Comparison of ENCODE assay signal across 11 mouse cellular contexts in genomic region chr5:66528567-66528966, GRCm38 (mm10).
DNase-seq lines count a peak whose midpoint lies in the region; ATAC-seq and TF ChIP-seq lines count a peak whose summit lies in the region.
"Had no signal": no experiment of that assay in that cellular context is flagged by ENCODE, and none has a peak within 500 bp of the region (broad histone marks: within the 10 kb centered on the region; RNA-seq: fewer than 3 reads in every experiment).

No protein-coding gene starts in this region.

- peaks cover 18% of the 10 kb centered on the region for H3K4me1 ChIP-seq in heart, embryonic 16.5 days (ENCODE audit: control insufficient read depth, insufficient read depth, low read length)
- peaks cover 17% of the 10 kb centered on the region for H3K4me1 ChIP-seq in neural tube, embryonic 11.5 days (ENCODE audit: control insufficient read depth, insufficient read depth, low read length)
- H3K4me1 ChIP-seq in embryonic fibroblast, embryonic 13.5 days (ENCODE audit: control insufficient read depth, insufficient read depth, low read length), result peaks cover 35% of the 10 kb centered on the region

- H3K9ac ChIP-seq in heart, embryonic 16.5 days (ENCODE audit: low read length), result no peak overlapping the region
- H3K9ac ChIP-seq in neural tube, embryonic 11.5 days (ENCODE audit: low read length), result no peak overlapping the region

- no peak overlapping the region for H3K4me3 ChIP-seq in heart, embryonic 16.5 days (ENCODE audit: low read length)
- H3K4me3 ChIP-seq in neural tube, embryonic 11.5 days (ENCODE audit: low read depth, low read length), result no peak overlapping the region
- no peak overlapping the region for H3K4me3 ChIP-seq in embryonic fibroblast, embryonic 13.5 days (ENCODE audit: insufficient read depth, low read length)

- intact Hi-C loops in heart, postnatal 25 days (cut with DNase I), result no loop called here
- intact Hi-C loops in gastrocnemius, postnatal 14 days (cut with DNase I; ENCODE audit: low total_unique reads), result no loop called here

- WGBS in heart, embryonic 16.5 days, result 38% methylated on average over 7 of the region's 7 CpGs
- WGBS in neural tube, embryonic 11.5 days, result 34% methylated on average over 7 of the region's 7 CpGs

- DNase-seq in heart, postnatal 25 days (ENCODE audit: low spot score), result no peak
- DNase-seq in neural tube, embryonic 11.5 days (ENCODE audit: low spot score), result peak; percentile 36
- DNase-seq in neural tube, embryonic 10.5 days (ENCODE audit: extremely low spot score, low spot score), result no peak
- DNase-seq in retina, postnatal 1 day, result no peak
- no peak for DNase-seq in gastrocnemius, postnatal 14 days
- DNase-seq: cerebellum, adult 2 months; layer of hippocampus, adult 9-11 months had no signal

- H3K27me3 ChIP-seq in heart, embryonic 16.5 days (ENCODE audit: control insufficient read depth, insufficient read depth, low read length), result no peaks in the 10 kb centered on the region
- H3K27me3 ChIP-seq in neural tube, embryonic 11.5 days (ENCODE audit: control insufficient read depth, insufficient read depth, low read length), result no peaks in the 10 kb centered on the region

- ATAC-seq in heart, embryonic 16.5 days (replicated peaks; ENCODE audit: extremely low read depth, insufficient read depth, low FRiP score), result no peak
- no peak for ATAC-seq in neural tube, embryonic 11.5 days (ENCODE audit: insufficient read depth, low FRiP score, low TSS enrichment)
- ATAC-seq: intestine, postnatal 0 days had no signal

- H3K36me3 ChIP-seq in heart, embryonic 16.5 days (ENCODE audit: control insufficient read depth, insufficient read depth), result no peaks in the 10 kb centered on the region
- no peaks in the 10 kb centered on the region for H3K36me3 ChIP-seq in neural tube, embryonic 11.5 days (ENCODE audit: control insufficient read depth, insufficient read depth, low read length)

- no peaks in the 10 kb centered on the region for H3K9me3 ChIP-seq in heart, embryonic 16.5 days (replicated peaks; ENCODE audit: control insufficient read depth, low read length)
- no peaks in the 10 kb centered on the region for H3K9me3 ChIP-seq in neural tube, embryonic 11.5 days (ENCODE audit: control insufficient read depth, low read length)

- H3K27ac ChIP-seq in heart, embryonic 16.5 days (ENCODE audit: low read length), result 0 out of 2 replicates have a peak overlapping the region, but pooled peaks have one; percentile 16
- no peak overlapping the region for H3K27ac ChIP-seq in neural tube, embryonic 11.5 days (ENCODE audit: low read depth, low read length)
- H3K27ac ChIP-seq in embryonic fibroblast, embryonic 13.5 days (ENCODE audit: insufficient read depth, low read length), result peak overlapping the region; percentile 98
- H3K27ac ChIP-seq: macrophage had no signal

- no peak for TF ChIP-seq CTCF in embryonic fibroblast, embryonic 13.5 days (IDR thresholded peaks at IDR 0.05; ENCODE audit: borderline replicate concordance, insufficient read depth, low read length)

- peak; percentile 26; the same call in 1 of the 2 replicates for TF ChIP-seq POLR2A in embryonic fibroblast, embryonic 13.5 days (IDR thresholded peaks at IDR 0.05; ENCODE audit: low read depth, low read length)

- no peak overlapping the region for H3K4me2 ChIP-seq in heart, embryonic 16.5 days (ENCODE audit: low read depth, low read length)
- H3K4me2 ChIP-seq in neural tube, embryonic 11.5 days (ENCODE audit: low read depth), result no peak overlapping the region
